11 mouse cellular contexts compared by ENCODE assay signal in the genomic region with DNA sequence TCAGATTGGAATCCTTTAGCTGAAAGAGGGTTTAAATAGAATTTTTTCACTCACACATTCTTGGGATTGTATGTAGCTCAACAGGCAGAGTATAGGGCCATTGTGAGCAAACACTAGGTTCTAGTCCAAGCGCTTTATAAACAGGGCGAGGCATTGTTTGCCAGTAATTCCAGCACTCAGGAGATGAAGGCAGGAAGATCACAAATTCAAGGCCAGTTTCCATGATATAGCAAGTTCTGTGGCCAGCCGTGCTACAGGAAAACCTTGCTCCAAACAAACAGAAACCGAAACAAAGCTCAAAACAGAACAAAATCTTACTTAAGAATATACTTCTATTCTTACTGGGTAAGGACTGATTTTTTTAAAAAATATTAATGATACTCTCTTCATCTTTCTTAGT.
DNase-seq lines count a peak whose midpoint lies in the region; ATAC-seq and TF ChIP-seq lines count a peak whose summit lies in the region.
"Had no signal": no experiment of that assay in that cellular context is flagged by ENCODE, and none has a peak within 500 bp of the region (broad histone marks: within the 10 kb centered on the region; RNA-seq: fewer than 3 reads in every experiment).

No protein-coding gene starts in this region.

- H3K4me1 ChIP-seq in kidney, adult 2 months (ENCODE audit: control insufficient read depth, insufficient read depth, low read length), result no peaks in the 10 kb centered on the region; the same call in 1 of the 2 replicates
- H3K4me1 ChIP-seq in kidney, embryonic 14.5 days (ENCODE audit: control insufficient read depth, insufficient read depth, low read length), result no peaks in the 10 kb centered on the region
- no peaks in the 10 kb centered on the region for H3K4me1 ChIP-seq in hindbrain, embryonic 13.5 days (replicated peaks)

- no peak for ATAC-seq in kidney, embryonic 14.5 days (ENCODE audit: low FRiP score, low TSS enrichment)
- ATAC-seq in CD4-positive, CD25-positive, alpha-beta regulatory T cell, adult 4 months, result peak; percentile 71
- ATAC-seq in granulocyte monocyte progenitor cell, adult 5-6 weeks (replicated peaks; ENCODE audit: poor library complexity, severe bottlenecking), result peak; percentile 34; the same call in 1 of the 2 replicates
- peak; percentile 15; the same call in 1 of the 2 replicates for ATAC-seq in megakaryocyte-erythroid progenitor cell, adult 5-6 weeks (replicated peaks; ENCODE audit: low FRiP score, low TSS enrichment, poor library complexity, severe bottlenecking)
- ATAC-seq in hindbrain, embryonic 13.5 days (ENCODE audit: low FRiP score), result no peak

- no peaks in the 10 kb centered on the region for H3K27me3 ChIP-seq in kidney, adult 2 months (replicated peaks; ENCODE audit: control insufficient read depth, insufficient read depth, low read length)
- H3K27me3 ChIP-seq in kidney, embryonic 14.5 days (ENCODE audit: control insufficient read depth, insufficient read depth, low read length), result no peaks in the 10 kb centered on the region
- H3K27me3 ChIP-seq in hindbrain, embryonic 13.5 days, result peaks cover 53% of the 10 kb centered on the region; the same call in 1 of the 2 replicates

- TF ChIP-seq POLR2A in kidney, adult 2 months (IDR thresholded peaks at IDR 0.05; ENCODE audit: low read depth, low read length), result no peak

- peak overlapping the region; percentile 31; the same call in 1 of the 2 replicates for H3K27ac ChIP-seq in kidney, adult 2 months (ENCODE audit: insufficient read depth, low read depth, low read length)
- no peak overlapping the region for H3K27ac ChIP-seq in kidney, embryonic 14.5 days (ENCODE audit: low read depth, low read length)
- no peak overlapping the region for H3K27ac ChIP-seq in hindbrain, embryonic 13.5 days

- H3K4me3 ChIP-seq in kidney, adult 2 months (ENCODE audit: insufficient read depth, low read depth, low read length), result no peak overlapping the region
- H3K4me3 ChIP-seq in kidney, embryonic 14.5 days (ENCODE audit: low read length), result no peak overlapping the region
- H3K4me3 ChIP-seq in hindbrain, embryonic 13.5 days, result no peak overlapping the region

- H3K4me2 ChIP-seq in kidney, embryonic 14.5 days (replicated peaks; ENCODE audit: low read depth, low read length), result no peak overlapping the region
- H3K4me2 ChIP-seq in hindbrain, embryonic 13.5 days, result no peak overlapping the region

- H3K36me3 ChIP-seq in kidney, adult 2 months (ENCODE audit: control insufficient read depth, insufficient read depth, low read length), result no peaks in the 10 kb centered on the region
- H3K36me3 ChIP-seq in kidney, embryonic 14.5 days (ENCODE audit: control insufficient read depth, insufficient read depth, low read length), result no peaks in the 10 kb centered on the region
- no peaks in the 10 kb centered on the region for H3K36me3 ChIP-seq in hindbrain, embryonic 13.5 days

- no peak for TF ChIP-seq CTCF in kidney, adult 2 months (conservative IDR thresholded peaks at IDR 0.05; ENCODE audit: insufficient read depth, insufficient read length, low read depth, low read length)

- H3K9ac ChIP-seq in kidney, embryonic 14.5 days (ENCODE audit: low read depth, low read length), result no peak overlapping the region
- no peak overlapping the region for H3K9ac ChIP-seq in hindbrain, embryonic 13.5 days

- no peaks in the 10 kb centered on the region for H3K9me3 ChIP-seq in kidney, embryonic 14.5 days (ENCODE audit: control insufficient read depth, low read length)
- no peaks in the 10 kb centered on the region for H3K9me3 ChIP-seq in hindbrain, embryonic 13.5 days

- DNase-seq in kidney, adult 2 months, result peak; percentile 22
- DNase-seq in neural tube, embryonic 10.5 days (ENCODE audit: extremely low spot score, low spot score), result no peak
- DNase-seq in kidney, postnatal 25 days, result no peak
- DNase-seq: adrenal gland, postnatal 36 days; cerebellum, adult 18-20 months; kidney, adult 9 months had no signal

- WGBS in kidney, adult 2 months, result 78% methylated on average over 4 of the region's 4 CpGs
- 86% methylated on average over 4 of the region's 4 CpGs for WGBS in kidney, embryonic 14.5 days
- 75% methylated on average over 4 of the region's 4 CpGs for WGBS in hindbrain, embryonic 13.5 days

Comparison
In these comparisons a context has a peak if more than half of its experiments do, and no peak if none do; other contexts are left out.
1. ATAC-seq: peak in CD4-positive, CD25-positive, alpha-beta regulatory T cell, adult 4 months (single experiment), granulocyte monocyte progenitor cell, adult 5-6 weeks (single experiment) and megakaryocyte-erythroid progenitor cell, adult 5-6 weeks (single experiment); none in kidney, embryonic 14.5 days (single experiment) and hindbrain, embryonic 13.5 days (single experiment).